Mouse (Mus musculus): ENCODE measurements at regions not wholly inside any gene's neighbourhood (a gene's known extent, or its start where the extent isn't known, plus 50 kb on each side); places are given as distances from the start of the nearest gene placed in this dataset.
A peak's percentile ranks its signal among the peaks of the same experiment; 100 is the strongest.

- Histone ChIP-seq H3K27me3 (no peaks in the 10 kb centered on the region), H3K36me3 (no peaks in the 10 kb centered on the region), H3K4me1 (no peaks in the 10 kb centered on the region), H3K4me3 (replicated peaks) (no peak overlapping the region), H3K4me2 (no peak overlapping the region), H3K9me3 (replicated peaks) (no peaks in the 10 kb centered on the region), H3K9ac (no peak overlapping the region), H3K27ac (no peak overlapping the region)
- no peak for ATAC-seq (replicated peaks; ENCODE audit: low FRiP score)
- WGBS = 92% methylated on average over 4 of the region's 4 CpGs
Measured at GRCm38 (mm10) chr14:103913453-103913852, 69.3 kb upstream of the Ednrb start.

- H3K36me3 ChIP-seq = no peaks in the 10 kb centered on the region
- 87% methylated on average over 4 of the region's 4 CpGs for WGBS
- H3K9me3 ChIP-seq (replicated peaks) = no peaks in the 10 kb centered on the region
- no peaks in the 10 kb centered on the region for H3K27me3 ChIP-seq
- no peak overlapping the region for H3K27ac ChIP-seq
- H3K4me3 ChIP-seq (replicated peaks) = no peak overlapping the region
- no peak for ATAC-seq (replicated peaks; ENCODE audit: low FRiP score)
- no peak overlapping the region for H3K9ac ChIP-seq
- H3K4me2 ChIP-seq = no peak overlapping the region
- no peaks in the 10 kb centered on the region for H3K4me1 ChIP-seq
Measured at GRCm38 (mm10) chr14:103911707-103912106, 67.5 kb upstream of the Ednrb start.

GRCm38 (mm10) chr14:103911280-103911679 lies 67.1 kb upstream of the Ednrb start:
- H3K27me3 ChIP-seq = no peaks in the 10 kb centered on the region
- no peak overlapping the region for H3K4me2 ChIP-seq
- no peak overlapping the region for H3K27ac ChIP-seq
- H3K4me1 ChIP-seq = no peaks in the 10 kb centered on the region
- ATAC-seq (replicated peaks; ENCODE audit: low FRiP score) = no peak
- 96% methylated on average over 1 of the region's 1 CpGs for WGBS
- H3K4me3 ChIP-seq (replicated peaks) = no peak overlapping the region
- no peaks in the 10 kb centered on the region for H3K36me3 ChIP-seq
- no peaks in the 10 kb centered on the region for H3K9me3 ChIP-seq (replicated peaks)
- H3K9ac ChIP-seq = no peak overlapping the region

- 58% methylated on average over 2 of the region's 2 CpGs for whole genome bisulfite sequencing
- H3K27ac ChIP-seq = no peak overlapping the region
- no peak overlapping the region for H3K4me3 ChIP-seq (replicated peaks)
- no peaks in the 10 kb centered on the region for H3K27me3 ChIP-seq
- no peak overlapping the region for H3K4me2 ChIP-seq
- no peaks in the 10 kb centered on the region for H3K36me3 ChIP-seq
- ATAC-seq (replicated peaks; ENCODE audit: low FRiP score) = no peak
- H3K9ac ChIP-seq = no peak overlapping the region
- H3K4me1 ChIP-seq = no peaks in the 10 kb centered on the region
- H3K9me3 ChIP-seq (replicated peaks) = no peaks in the 10 kb centered on the region
Measured at GRCm38 (mm10) chr14:103906417-103907070, 62.3 kb upstream of the Ednrb start.

GRCm38 (mm10) chr14:103900817-103901216 lies 56.6 kb upstream of the Ednrb start:
- Histone ChIP-seq H3K27me3 (no peaks in the 10 kb centered on the region), H3K27ac (no peak overlapping the region), H3K36me3 (no peaks in the 10 kb centered on the region), H3K9me3 (replicated peaks) (no peaks in the 10 kb centered on the region), H3K4me2 (no peak overlapping the region), H3K4me3 (replicated peaks) (no peak overlapping the region), H3K9ac (no peak overlapping the region), H3K4me1 (peaks cover 11% of the 10 kb centered on the region)
- ATAC-seq (replicated peaks; ENCODE audit: low FRiP score) = no peak
- WGBS = 86% methylated on average over 2 of the region's 2 CpGs

- H3K27ac ChIP-seq = 0 out of 2 replicates have a peak overlapping the region, but pooled peaks have one; percentile 18
- H3K9ac ChIP-seq = 0 out of 2 replicates have a peak overlapping the region, but pooled peaks have one; percentile 33
- peak overlapping the region; percentile 69 for H3K4me2 ChIP-seq
- peaks cover 11% of the 10 kb centered on the region for H3K4me1 ChIP-seq
- WGBS = 6% methylated on average over 22 of the region's 22 CpGs
- H3K9me3 ChIP-seq (replicated peaks) = no peaks in the 10 kb centered on the region
- no peaks in the 10 kb centered on the region for H3K27me3 ChIP-seq
- peak; percentile 92 for ATAC-seq (replicated peaks; ENCODE audit: low FRiP score)
- peak overlapping the region; percentile 36 for H3K4me3 ChIP-seq (replicated peaks)
- H3K36me3 ChIP-seq = no peaks in the 10 kb centered on the region
Measured at GRCm38 (mm10) chr14:103899111-103899814, 55.1 kb upstream of the Ednrb start.

- no peak overlapping the region for H3K27ac ChIP-seq
- H3K4me3 ChIP-seq (replicated peaks) = peak overlapping the region; percentile 36
- H3K9me3 ChIP-seq (replicated peaks) = no peaks in the 10 kb centered on the region
- no peaks in the 10 kb centered on the region for H3K27me3 ChIP-seq
- 14% methylated on average over 9 of the region's 9 CpGs for WGBS
- H3K9ac ChIP-seq = 0 out of 2 replicates have a peak overlapping the region, but pooled peaks have one; percentile 33
- H3K4me2 ChIP-seq = peak overlapping the region; percentile 69
- H3K4me1 ChIP-seq = peaks cover 11% of the 10 kb centered on the region
- no peaks in the 10 kb centered on the region for H3K36me3 ChIP-seq
- peak; percentile 57 for ATAC-seq (replicated peaks; ENCODE audit: low FRiP score)
Measured at GRCm38 (mm10) chr14:103898689-103899088, 54.5 kb upstream of the Ednrb start.

GRCm38 (mm10) chr14:103895261-103895660 lies 51.1 kb upstream of the Ednrb start:
- Histone ChIP-seq H3K27ac (no peak overlapping the region), H3K9ac (no peak overlapping the region), H3K9me3 (replicated peaks) (no peaks in the 10 kb centered on the region), H3K36me3 (no peaks in the 10 kb centered on the region), H3K4me1 (peaks cover 11% of the 10 kb centered on the region), H3K4me2 (no peak overlapping the region), H3K27me3 (no peaks in the 10 kb centered on the region), H3K4me3 (replicated peaks) (no peak overlapping the region)
- WGBS = 94% methylated on average over 7 of the region's 7 CpGs
- ATAC-seq (replicated peaks; ENCODE audit: low FRiP score) = no peak

All from kidney, embryonic 15.5 days (tissue).